Mouse (Mus musculus): ENCODE data around the gene Shd.
A peak's percentile ranks its signal among the peaks of the same experiment; 100 is the strongest.

- TF ChIP-seq MAZ (IDR thresholded peaks at IDR 0.05; ENCODE audit: low read depth, low read length) (no peak), EP300 (IDR thresholded peaks at IDR 0.05; ENCODE audit: low read length) (no peak), POLR2A (IDR thresholded peaks at IDR 0.05; ENCODE audit: low read depth, low read length) (no peak), CTCF (conservative IDR thresholded peaks at IDR 0.05 in 1 of 2, IDR thresholded peaks at IDR 0.05 in 1 of 2; ENCODE audit: low read depth in 2 of 2, low read length in 2 of 2) (peak; percentile 79 to 95), KAT2A (IDR thresholded peaks at IDR 0.05; ENCODE audit: insufficient replicate concordance, low read length) (no peak), RCOR1 (conservative IDR thresholded peaks at IDR 0.05; ENCODE audit: low read depth, low read length) (no peak), CHD2 (IDR thresholded peaks at IDR 0.05; ENCODE audit: low read length) (no peak), ZMIZ1 (IDR thresholded peaks at IDR 0.05; ENCODE audit: low read depth, low read length) (no peak), ZKSCAN1 (IDR thresholded peaks at IDR 0.05; ENCODE audit: borderline replicate concordance, low read depth, low read length) (no peak), USF1 (IDR thresholded peaks at IDR 0.05; ENCODE audit: low read depth, low read length) (no peak), MYC (IDR thresholded peaks at IDR 0.05; ENCODE audit: low read depth, low read length) (no peak), MEF2A (IDR thresholded peaks at IDR 0.05; ENCODE audit: borderline replicate concordance, low read depth, low read length) (no peak), E2F4 (IDR thresholded peaks at IDR 0.05; ENCODE audit: insufficient replicate concordance, low read depth, low read length) (no peak)
Measured at GRCm38 (mm10) chr17:55976255-55976862, 6.1 kb downstream of the Shd start.
